Mouse (Mus musculus) retina, postnatal 1 day (tissue): ENCODE data around the gene Tmem40.

Source experiments
- DNase-seq: peaks from one replicate; pipeline ENCODE4 v3.0.0-alpha.2; 2012

The Tmem40 gene

DNA sequence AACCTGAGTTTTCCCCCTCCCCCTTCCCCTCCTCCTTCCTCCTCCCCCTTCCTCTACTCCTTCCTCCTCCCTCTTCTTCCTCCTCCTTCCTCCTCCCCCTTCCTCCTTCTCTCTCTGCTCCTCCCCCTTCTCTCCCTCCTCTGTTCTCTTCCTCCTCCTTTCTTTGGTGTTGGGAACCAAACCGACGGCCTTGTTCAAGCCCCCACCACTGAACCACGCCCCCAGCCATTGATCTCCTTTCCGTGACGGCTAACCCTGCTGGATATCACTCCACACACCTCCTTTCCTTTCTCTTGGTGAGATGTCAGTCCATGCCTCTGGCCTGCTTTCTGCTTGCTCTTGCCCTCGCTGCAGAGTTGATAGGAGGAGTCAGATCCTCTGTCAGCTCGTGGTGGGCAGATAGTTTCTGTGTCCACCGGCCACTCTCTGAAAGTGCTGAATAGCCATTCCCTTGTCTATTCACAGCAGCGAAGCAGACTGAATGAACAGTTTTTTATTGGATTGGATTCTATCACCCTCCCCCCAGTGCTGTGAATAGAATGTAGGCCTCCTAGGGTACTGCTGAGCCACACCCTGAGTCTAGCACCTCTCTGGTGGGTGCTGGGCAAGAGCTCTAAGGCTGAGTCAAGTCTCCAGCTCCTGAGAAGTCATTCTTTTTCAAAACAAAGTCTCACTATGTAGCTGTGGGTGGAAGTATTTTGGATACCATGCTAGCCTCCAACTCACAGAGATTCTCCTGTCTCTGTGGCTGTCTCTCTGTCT is at the start of gene Tmem40:
TSS of gene Tmem40 (minus strand) at position 416 of the 762 bp plus-strand sequence.
- DNase-seq: peak; percentile 32

GRCm38 (mm10) chr6:115811606-115812005 is 49.4 kb upstream of the Tmem40 start:
- no peak for DNase-seq

DNA sequence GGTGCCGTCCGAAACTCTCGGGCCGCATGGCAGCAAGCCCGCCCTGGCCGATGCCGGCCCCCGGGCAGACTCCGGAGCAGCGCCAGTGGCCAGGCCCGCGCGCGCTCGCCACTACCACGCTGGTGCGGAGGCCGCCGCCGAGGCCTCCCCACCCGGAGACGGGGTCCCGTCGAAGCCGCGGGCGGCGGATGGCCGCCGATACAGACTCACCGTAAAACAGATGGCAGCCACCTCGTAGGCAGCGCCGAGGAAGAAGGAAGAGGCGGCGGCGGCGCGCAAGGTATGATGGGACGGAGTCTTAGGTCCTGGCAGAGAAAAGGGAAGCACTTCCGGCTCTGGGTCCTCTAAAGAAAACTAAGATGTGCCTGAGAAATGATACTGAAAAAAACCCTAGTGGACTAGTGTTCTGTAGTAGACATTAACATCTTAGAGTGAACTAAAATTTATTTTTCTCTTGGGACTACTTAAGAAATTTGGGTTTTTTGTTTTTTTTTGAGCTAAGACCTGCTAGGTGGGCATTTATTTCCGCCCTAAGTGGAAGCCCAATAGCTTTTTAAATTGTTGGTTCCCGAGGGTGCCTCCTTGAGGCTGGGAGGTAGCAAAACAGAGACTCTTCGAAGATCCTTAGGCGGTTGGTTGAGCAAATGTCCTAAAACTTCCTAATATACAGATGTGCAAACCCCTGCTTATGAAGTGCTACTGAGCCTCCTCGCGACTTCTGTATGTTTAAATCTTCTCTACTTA is 46.5 kb upstream of the Tmem40 start, which contains the start of gene Rpl32:
TSS of gene Rpl32 (minus strand) at position 260 of the 744 bp plus-strand sequence.
- peak; percentile 98 for DNase-seq

GRCm38 (mm10) chr6:115808196-115808487 is 45.9 kb upstream of the Tmem40 start:
- DNase-seq: no peak

DNA sequence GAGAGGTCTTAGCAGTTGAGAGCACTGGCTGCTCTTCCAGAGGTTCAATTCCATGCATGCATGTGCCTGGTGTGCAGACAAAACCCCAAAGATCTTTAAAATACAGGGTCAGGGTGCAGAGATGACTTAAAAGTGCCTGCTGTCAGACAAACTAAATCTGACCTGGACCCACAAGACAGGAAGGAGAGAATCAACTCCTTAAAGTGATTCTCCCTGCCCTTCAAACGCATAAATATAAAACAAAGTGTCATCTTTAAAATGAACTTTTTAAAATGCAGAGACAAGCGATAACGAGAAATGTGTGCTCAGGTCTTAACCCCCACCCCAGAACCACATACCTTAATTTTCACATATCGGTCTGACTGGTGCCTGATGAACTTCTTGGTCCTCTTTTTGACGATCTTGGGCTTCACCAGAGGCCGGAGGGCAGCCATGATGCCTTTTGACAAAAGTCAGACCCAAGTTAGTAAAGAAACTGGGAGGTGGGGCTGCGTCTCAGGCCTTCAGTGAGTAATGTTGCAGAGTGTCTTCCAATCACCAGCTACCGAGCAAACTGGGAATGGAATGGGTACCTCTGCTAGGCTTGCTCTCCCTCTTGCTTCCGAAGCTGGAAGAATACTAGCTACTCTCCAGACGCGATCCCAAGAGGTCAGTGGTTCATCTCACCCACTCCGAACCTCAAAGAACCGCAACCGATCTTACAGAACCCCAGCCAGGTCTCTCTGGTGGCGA is 45.4 kb upstream of the Tmem40 start:
- DNase-seq: no peak

GRCm38 (mm10) chr6:115804432-115805192 is 42.4 kb upstream of the Tmem40 start:
- DNase-seq: no peak

DNA sequence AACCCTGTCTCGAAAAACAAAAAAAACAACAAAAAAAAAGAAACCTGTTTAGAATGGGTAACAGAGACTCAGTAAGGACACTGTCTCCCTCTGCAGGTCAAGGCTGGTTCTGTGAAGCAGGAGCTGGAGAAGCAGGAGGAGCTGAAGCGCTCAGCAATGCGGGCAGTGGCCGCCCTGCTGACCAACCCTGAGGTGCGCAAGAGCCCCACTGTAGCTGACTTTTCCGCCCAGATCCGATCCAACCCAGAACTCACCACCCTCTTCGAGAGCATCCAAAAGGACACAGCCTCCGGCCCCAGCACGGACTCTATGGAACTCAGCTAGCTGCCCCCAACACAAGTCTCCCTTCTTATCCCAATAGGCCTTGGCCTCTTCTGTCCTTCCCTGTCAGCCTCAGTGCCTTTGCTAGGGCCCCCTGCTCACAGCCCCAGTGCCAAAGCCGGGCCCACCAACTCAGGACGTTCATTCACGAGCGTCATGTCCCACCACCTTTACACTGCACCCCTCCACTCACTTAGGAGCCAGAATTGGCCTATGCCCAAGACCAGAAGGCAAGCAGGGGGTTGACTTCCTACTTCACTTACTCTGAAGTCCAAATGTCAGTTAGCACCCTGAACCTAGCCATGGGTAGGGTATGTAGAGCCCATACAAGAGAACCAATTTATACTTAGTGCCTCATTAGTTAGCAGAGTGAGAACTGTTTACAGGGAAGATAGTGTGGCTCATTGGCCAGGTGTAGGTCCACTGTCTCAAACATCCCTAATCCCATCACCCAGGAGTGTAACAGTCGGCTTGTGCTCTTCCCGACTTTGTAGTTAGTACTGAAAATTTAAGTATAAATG is 41.6 kb upstream of the Tmem40 start:
- peak; percentile 78 for DNase-seq

DNA sequence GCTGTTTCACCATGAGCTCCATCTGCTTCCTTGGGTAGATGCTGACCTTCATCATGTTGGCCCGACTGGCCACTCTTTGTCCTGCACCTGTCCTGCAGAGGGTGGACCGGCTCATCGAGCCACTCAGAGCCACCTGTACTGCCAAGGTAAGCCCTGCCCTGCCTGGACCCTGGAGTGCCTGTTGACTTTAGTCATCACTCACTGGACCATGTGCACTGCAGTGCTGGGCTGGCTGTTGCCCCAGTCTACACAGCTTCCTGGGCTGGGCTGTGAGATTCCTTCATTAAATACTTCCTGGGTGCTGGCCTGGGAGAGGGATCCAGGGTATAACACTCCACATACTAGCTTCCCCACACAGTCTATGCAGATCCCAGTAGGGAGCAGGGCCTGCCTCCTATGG is 39.6 kb upstream of the Tmem40 start:
- DNase-seq: no peak

- no peak for DNase-seq
These were observed 30.5 kb upstream of the Tmem40 start for GRCm38 (mm10) chr6:115792691-115793215.

DNA sequence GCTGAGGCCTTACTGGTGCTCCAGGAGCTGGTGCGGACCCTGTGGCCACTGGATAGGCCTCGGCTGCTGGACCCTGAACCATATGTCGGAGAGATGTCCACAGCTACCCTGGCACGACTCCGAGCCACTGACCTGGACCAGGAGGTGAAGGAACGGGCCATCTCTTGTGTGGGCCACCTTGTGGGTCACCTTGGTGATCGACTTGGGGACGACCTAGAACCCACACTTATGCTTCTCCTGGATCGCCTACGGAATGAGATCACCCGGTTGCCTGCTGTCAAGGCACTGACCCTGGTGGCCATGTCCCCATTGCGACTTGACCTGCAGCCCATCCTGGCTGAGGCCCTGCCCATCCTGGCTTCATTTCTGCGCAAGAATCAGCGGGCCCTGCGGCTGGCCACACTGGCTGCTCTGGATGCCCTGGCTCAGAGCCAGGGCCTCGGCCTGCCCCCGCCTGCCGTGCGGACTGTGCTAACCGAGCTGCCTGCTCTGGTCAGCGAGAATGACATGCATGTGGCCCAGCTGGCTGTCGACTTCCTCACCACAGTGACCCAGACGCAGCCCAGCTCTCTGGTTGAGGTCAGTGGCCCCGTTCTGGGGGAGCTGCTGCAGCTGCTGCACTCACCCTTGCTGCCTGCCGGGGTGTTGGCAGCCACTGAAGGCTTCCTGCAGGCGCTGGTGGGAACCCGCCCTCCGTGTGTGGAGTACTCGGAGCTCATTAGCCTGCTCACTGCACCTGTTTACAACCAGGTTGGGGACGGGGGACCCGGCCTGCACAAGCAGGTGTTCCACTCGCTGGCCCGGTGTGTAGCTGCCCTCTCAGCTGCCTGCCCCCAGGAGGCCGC is 29.9 kb upstream of the Tmem40 start:
- DNase-seq: no peak

DNA sequence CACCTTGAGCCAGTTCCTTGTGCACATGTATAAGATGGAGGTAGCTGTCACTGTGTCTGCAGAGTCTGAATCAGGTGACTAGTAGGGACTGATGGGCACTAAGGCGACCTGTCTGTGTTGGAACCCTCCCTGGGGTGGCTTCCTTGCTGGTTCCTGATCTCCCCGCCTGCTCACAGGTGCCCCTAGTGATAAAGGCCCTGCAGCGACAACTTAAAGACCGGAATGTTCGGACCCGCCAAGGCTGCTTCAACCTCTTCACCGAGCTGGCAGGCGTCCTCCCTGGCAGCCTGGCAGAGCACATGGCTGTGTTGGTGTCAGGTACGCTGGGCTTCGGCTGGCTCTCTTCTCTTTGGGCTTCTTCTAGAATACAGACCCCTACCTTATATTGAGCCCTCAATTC is 28.8 kb upstream of the Tmem40 start:
- no peak for DNase-seq

DNA sequence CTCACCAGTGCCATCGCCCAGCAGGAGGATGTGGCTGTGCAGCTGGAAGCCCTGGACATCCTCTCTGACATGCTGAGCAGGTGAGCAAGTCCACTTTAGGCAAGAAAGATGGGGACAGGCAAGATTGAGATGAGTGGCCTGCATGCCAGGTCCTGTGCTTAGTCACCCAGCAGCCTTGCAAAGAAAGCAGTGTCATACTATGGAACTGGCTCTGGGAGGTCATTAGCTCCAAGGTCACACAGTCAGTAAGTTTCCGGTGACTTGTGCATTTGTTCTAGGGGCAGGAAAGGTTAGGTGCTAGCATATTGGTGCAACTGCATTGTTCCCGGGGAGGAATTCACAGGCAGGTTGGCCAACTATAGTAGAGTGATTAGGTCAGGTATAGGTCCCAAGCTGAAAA is 20.6 kb upstream of the Tmem40 start:
- no peak for DNase-seq

GRCm38 (mm10) chr6:115776363-115776762 is 14.2 kb upstream of the Tmem40 start:
- no peak for DNase-seq

DNA sequence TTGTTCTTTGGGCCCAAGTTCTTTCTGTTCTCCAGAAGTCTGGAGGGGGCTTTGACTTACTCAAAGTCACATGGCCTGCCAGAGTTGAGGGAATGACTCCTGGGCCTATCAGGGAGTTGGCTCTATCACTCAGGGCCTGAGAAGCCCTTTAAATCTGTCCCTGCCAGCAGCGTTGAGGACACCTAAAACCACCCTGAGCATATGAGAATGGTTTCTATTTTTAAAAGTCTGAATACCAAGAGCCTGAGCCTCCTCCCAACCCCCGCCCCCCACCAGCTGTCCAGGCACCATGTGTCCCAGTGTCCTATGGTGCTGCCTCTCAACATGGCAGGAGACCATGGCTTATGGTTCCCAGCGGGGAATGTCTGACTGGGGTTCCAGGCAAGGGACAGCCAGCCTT is 13.6 kb upstream of the Tmem40 start:
- peak; percentile 14 for DNase-seq

- DNase-seq: peak; percentile 85
These were observed 12.3 kb upstream of the Tmem40 start, which contains the start of gene Cand2 for GRCm38 (mm10) chr6:115774501-115774921. Gene Cand2 (plus strand): TSS chr6:115774538.

DNA sequence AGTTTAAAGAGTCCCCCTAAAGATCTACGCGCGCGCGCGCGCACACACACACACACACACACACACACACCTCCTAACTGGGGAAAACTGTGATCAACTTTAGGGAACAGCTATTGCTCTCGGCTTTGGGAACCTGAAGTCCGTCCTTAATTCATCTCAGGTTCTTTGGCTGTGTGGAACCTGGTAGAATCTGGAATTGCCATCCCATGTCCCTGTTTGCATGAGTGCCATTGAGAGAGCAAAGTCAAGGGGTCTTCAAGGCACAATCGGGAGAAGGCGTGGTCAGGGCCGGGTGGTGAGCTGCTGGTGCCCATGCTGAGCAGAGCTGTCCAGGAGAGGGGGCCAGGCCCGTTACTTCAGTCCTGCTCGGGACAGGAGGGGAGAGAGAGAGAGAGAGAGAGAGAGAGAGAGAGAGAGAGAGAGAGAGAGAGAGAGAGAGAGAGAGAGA is 11.8 kb upstream of the Tmem40 start:
- peak; percentile 81 for DNase-seq

GRCm38 (mm10) chr6:115772604-115773003 is 10.4 kb upstream of the Tmem40 start:
- peak; percentile 37 for DNase-seq

DNA sequence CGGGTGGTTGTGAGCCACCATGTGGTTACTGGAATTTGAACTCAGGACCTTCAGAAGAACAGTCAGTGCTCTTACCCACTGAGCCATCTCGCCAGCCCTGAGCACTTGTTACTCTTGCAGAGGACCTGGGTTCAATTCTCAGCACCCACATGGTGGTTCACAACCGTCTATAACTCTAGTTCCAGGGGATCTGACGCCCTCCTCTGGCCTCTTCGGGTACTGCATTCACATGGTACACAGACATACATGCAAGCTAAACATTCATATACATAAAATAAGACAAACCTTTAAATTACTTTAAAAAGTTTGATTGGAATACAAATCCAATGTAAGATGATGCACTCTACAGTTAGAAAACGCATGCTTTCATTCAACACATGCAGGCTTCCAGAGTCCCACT is 10.0 kb upstream of the Tmem40 start:
- no peak for DNase-seq

DNA sequence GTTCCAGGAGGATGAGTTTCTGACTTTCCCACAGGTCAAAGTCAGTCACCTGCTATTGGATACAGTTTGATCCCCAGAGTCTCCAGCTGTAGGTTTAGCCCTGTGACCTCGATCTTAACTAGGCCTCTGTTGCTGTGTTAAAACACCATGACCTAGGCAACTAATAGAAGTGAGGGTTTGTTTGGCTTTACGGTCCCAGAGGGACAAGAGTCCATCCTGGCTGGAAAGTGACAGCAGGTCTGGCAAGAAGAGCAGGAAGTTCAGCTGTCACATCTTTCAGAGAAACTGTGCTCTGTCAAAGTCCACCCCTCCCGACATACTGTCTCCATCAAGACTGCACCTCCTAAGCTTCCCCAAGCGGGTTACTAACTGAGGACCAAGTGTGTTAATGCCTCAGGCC is 8.6 kb upstream of the Tmem40 start:
- no peak for DNase-seq

- no peak for DNase-seq
These were observed 8.0 kb upstream of the Tmem40 start for GRCm38 (mm10) chr6:115770059-115770670.
